Mouse (Mus musculus) layer of hippocampus, adult 18-20 months (tissue): ENCODE data around the gene Rad51b. TPM values are rescaled to one million over a fixed set of nuclear protein-coding genes. Genes with fewer than 3 reads are reported as not detected.

Experiments
- DNase-seq, 2 experiments: peaks; one replicate each; pipeline ENCODE4 v3.0.0; 2022; ENCODE audit warnings: low spot score in 2 of 2
- total RNA-seq, 2 experiments: library from RNA; stranded (reverse); gene quantifications; 2 replicates each; pipeline ENCODE4 v1.2.3; 2021

Gene Rad51b
- total RNA-seq, 2 experiments from 2014 or later: 0.17 TPM; not detected in 1

DNA sequence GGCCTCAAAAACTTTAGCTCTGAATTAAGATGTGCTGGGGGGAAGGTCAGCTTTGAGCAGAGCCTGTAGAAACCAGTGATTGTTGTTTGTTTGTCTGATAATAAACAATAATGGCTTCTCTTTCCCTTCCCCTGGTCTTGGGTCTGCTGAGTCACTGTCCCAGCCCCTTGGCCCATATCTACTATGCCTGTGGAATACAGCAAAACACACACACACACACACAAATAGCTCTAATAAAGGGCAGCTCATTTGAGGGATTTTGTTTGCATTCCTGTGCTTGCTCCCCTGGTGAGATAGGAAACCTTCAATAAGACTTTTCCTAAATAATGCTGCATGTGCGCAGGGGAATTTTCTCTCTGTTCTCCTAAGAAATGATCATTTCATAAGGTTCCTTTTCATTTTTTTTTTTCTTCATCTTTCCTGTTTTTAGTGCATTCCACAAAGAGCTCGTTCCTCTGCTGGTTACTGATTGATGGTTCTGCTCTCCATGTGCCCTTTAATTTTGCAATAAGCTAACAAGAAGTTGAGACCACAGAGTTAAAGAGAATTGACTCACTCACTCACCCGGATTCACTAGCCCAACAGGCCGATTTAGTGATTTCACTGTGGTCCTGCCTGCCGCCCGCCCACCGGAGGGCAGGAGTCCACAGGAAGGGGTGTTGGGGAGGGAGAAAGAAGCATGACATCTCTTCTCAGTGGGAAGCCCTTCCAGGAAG lies 344.6 kb downstream of the Rad51b start:
- DNase-seq: no peak

DNA sequence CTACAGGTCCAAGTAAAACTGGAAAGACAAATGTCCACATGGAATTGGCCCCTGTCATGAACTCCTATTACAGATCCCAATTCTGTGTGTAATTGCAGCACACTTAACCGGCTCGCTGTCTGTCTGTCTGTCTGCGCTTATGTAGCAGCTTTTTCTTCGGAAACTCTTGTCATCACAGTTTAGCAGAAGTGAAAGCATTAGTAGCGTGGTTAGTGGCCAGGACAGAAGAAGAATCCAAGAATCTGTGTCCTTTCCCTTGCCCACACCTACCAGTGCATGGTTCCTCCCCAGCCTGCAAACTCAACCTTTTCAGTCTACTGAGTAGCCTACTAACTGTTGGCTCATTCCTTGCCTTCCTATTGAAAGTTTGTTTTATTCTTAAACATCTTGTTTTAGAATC lies 345.6 kb downstream of the Rad51b start:
- no peak for DNase-seq

DNA sequence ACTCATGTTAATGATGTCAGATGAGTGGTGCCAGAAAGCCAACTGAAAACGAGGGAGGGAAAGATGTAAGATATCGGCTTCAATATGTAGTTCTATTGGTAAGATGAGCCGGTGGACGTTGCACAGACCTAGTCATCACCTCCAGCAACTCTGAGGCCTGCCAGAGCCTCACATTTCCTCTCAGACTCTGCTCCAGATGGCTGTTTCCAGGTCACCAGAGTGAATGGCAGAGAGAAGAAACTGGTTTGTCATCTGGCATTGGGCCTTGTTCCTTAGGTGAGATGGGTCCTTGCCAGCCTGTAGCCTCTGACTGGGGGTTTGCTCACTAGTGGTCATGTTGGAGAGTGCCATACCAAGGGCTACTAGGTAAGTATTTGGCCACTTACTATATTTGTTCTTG lies 348.6 kb downstream of the Rad51b start:
- no peak for DNase-seq

DNA sequence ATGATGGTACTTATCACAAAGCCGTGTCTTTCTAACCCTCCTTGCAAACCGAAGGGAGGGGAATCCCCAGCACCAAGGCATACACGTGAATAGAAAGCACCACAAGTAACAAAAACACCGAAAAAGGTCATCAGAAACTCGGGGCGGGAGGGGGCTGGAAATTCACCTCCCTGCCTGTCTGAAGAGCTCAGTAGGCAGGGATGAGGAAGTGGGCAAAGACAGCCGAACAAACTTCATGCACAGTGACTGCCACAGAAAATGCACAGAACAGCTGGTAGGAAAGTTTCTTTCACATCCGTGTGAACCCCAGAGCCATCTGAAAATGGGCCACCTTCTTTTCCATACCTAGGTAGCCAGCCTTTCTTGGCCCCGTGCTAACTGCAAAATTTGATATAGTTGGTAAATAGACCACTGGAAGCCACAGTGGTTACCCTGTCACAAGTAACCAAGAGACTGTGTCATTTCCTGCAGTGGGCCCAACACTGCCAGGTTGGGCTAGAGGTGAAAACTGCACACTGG lies 349.6 kb downstream of the Rad51b start:
- no peak for DNase-seq

DNA sequence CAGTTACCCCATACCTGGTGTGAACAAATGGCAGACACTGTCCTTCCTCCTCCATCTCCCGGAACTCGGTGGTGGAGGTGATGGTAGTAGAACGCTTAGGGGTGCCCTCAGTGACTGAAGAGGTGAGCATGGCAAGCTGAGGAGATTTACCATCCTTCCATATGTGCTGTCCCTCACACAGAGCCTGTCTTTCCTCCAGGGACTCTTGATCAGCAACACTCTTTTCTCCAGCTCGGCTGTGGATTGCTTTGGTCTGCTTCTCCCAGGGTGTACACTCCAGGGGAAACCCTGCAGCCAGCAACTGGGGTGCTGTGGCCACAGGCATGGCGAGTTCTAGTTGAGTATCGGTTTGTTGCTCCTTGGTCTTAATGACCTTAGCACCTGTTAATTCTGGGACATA lies 350.3 kb downstream of the Rad51b start:
- no peak for DNase-seq

GRCm38 (mm10) chr12:79647976-79648375 lies 350.9 kb downstream of the Rad51b start:
- no peak for DNase-seq

GRCm38 (mm10) chr12:79648812-79649700 lies 352.0 kb downstream of the Rad51b start:
- no peak for DNase-seq

DNA sequence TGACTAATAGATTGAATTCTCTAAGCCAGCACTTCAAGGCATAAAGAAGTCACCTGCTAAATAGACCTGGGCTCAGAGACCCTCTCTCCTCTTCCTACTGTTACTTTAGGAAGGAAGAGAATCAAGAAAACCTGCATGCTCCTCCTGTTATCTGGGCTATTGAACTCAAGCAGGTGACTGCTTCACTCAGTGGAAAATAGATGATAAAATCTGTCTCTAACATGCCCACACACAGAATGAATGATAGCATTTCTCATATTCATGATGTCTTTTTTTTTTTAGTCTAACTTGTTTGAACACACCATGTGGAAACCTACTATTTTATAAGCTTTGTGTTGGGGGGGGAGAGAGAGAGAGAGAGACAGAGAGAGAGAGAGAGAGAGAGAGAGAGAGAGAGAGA lies 352.7 kb downstream of the Rad51b start:
- no peak for DNase-seq

DNA sequence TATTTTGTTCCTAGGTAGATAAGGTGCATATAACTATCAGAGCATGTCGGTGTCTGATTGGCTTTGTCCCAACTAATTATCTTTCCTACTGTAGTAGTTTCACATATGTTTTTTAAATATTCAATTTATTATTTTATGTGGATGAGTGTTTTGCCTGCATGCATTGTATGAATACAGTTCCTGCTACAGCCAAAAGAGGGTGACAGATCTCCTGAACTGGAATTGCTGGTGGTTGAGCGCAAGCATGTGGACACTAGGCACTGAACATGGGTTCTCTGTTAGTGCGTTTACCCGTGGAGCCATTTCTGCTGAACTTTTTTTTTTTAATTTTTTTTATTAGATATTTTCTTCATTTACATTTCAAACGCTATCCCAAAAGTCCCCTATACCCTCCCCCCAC lies 358.1 kb downstream of the Rad51b start:
- no peak for DNase-seq

GRCm38 (mm10) chr12:79658861-79659260 lies 361.8 kb downstream of the Rad51b start:
- peak in 1 of 2 experiments; percentile 19 for DNase-seq

- DNase-seq: no peak
These were observed 364.2 kb downstream of the Rad51b start for GRCm38 (mm10) chr12:79661270-79661669.

GRCm38 (mm10) chr12:79663131-79663892 lies 366.2 kb downstream of the Rad51b start:
- peak; percentile 24 to 77 for DNase-seq

GRCm38 (mm10) chr12:79663893-79664574 lies 367.0 kb downstream of the Rad51b start:
- no peak for DNase-seq

- no peak for DNase-seq
These were observed 377.9 kb downstream of the Rad51b start for GRCm38 (mm10) chr12:79674846-79675439.

DNA sequence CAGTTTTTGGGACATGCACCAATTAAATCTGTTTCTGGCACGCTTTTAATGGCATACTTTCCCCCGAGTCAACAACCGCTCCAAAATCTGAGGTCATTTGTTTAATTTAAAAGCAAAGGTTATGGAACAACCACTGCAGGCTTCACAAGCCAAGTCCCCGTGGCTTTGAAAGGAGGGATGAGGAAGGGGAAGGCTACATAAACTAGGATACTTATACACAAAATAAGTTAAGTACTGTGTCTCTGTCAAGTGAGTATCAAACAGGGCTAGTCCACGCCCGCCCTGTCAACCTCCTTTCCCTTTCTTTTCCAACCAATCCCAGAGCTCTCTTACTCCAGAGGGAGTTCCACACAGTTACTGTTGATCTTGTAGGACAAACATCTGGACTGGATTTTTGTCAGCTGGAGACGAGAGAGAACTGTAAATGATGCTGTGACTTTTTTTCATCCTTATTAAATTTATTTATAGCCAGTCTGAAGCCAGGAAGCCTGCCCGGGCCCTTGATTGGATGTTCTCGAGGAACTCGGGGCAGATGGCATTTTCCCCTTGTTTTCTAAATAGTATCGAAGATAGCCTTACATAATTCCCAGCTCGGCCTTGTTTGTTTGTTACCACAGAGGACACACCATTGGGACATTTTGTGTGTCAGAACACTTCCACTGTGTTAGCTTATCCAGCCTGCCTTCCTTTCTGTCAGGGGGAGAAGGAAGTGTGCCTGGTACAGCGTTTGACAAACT lies 378.5 kb downstream of the Rad51b start:
- DNase-seq: no peak

DNA sequence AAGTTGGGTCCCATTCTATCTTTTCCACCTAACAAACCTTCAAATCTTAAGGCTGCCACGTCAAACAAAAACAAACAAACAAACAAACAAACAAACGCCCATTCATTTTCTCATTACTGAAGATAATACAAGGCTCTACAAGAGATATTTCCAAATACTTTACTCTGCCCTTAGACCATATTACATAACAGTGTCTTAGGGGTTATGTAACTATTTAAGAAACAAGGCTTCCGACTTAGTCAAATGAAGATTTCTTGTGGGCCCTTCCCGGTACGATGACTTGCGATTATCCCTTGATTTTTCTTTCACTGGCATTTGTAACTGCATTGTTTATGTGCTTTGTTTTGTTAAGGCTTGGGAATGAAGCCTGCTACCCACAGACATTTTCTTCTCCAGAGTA lies 379.2 kb downstream of the Rad51b start:
- no peak for DNase-seq

- DNase-seq: no peak
These were observed 379.8 kb downstream of the Rad51b start for GRCm38 (mm10) chr12:79676896-79677295.

GRCm38 (mm10) chr12:79679251-79679901 lies 382.3 kb downstream of the Rad51b start:
- DNase-seq: no peak
